Mouse (Mus musculus): ENCODE data around the gene Tanc1.

The Tanc1 gene

DNA sequence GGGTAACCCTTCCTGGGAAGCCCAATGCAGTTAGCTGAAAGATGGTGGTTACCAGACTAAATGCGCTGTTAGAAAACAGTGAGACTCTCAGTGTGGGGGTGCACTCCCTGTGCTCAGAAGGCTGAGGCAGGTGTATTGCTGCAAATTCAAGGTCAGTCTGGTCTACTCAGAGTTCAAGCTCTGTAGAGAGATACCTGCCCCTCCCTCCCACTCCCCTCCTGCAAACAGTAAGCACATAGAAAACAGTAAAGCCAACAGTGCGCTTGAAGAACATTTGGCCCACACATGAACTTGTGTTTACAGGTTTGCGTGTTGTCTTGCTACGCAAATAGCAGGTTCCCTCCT, 73.7 kb downstream of the Tanc1 start:
- DNase-seq, result no peak

DNA sequence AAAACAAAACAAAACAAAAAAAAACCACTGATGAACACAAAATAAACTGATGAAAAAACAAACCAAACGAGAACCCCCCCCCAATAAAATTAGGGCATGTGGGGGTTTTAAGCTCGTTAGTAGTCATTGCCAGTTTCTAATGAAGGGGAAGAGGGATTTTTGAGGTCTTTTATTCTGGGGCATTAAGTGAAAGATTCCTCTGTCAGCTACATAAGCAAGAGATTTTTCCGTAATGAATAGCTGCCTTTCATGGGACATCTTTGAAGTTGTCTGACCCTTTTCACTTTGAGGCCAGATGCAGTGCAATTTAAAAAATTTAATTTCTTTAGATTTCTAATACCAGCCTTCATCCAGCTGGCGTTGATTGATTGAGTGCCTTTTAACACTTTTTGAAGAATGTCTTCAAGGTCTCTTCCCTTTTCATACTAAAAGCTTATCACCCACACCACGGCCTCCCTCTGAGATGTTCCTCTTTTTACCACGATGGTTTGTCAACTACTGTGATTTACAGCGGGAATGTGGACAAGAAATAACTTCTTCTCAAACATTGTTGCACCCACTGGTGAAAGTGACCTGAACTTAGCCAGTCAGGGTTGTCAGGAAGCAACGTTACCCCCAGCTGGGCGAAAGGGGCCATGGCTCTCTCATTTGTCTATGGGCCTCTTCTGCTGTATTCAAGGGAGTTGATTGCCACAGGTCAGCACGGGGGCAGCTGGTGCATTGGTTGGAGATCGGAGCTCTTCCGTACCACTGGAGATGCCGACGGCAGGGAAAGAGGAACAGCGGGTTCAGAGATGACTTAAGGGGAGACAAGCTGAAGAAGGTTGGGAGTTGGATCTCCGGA, 76.6 kb downstream of the Tanc1 start:
- no peak for DNase-seq

DNA sequence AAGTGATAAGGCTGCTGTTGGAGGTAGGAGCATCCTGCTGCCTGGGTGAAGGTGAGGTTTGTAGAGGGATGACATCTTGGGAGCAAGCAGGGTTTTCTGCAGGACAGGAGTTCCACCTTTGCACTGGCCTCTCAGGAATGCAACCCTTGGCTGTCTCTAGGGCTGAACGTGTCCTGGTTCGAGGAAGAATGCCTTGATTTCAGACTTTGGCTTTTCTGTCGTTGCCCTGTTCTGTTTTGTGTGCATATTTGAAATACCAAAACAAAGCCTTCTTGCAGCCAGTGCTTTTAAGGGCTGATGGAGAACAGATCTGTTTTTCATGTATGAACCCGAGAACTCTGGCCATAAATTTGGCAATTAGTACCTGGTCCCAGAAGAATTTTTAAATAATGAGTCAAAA, 79.3 kb downstream of the Tanc1 start:
- no peak for DNase-seq

DNA sequence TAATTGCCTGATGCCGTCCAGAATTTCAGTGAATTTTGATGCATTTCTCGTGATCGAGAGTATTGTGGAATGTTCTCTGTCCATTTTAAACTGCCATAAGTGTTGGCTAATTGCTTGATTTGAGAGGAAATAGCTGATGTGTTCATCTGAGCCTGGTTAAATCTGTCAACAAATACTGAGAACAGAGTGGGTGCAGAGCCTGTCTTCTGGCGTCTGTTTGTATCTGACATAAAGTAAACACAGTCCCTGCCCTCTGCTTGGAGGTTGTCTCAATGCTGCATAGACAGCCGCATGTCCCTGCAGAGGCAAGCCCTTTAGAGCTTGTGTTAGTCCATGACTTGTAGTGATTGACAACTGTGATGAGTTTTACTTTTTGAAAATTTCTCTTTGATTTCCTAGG, 81.6 kb downstream of the Tanc1 start:
- DNase-seq, result no peak

DNA sequence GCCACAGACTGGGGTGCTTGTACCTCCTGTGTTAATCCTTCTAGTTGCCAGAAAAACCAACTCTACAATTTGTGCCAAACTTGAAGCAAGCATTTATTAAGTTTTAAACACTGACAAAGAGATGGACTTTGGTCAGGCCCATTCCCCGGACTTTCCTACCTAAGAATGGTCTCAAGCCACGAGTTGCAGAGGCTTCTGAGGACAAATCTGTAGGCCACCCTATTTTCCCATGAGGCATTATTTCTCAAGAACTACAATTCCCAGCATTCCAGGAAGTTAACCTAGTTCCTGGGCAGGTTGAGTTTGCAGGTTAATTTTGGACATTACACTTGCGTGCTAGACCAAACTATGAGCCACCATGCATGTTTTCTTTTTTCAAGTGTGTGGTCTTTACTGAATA, 85.3 kb downstream of the Tanc1 start:
- DNase-seq, result no peak

DNA sequence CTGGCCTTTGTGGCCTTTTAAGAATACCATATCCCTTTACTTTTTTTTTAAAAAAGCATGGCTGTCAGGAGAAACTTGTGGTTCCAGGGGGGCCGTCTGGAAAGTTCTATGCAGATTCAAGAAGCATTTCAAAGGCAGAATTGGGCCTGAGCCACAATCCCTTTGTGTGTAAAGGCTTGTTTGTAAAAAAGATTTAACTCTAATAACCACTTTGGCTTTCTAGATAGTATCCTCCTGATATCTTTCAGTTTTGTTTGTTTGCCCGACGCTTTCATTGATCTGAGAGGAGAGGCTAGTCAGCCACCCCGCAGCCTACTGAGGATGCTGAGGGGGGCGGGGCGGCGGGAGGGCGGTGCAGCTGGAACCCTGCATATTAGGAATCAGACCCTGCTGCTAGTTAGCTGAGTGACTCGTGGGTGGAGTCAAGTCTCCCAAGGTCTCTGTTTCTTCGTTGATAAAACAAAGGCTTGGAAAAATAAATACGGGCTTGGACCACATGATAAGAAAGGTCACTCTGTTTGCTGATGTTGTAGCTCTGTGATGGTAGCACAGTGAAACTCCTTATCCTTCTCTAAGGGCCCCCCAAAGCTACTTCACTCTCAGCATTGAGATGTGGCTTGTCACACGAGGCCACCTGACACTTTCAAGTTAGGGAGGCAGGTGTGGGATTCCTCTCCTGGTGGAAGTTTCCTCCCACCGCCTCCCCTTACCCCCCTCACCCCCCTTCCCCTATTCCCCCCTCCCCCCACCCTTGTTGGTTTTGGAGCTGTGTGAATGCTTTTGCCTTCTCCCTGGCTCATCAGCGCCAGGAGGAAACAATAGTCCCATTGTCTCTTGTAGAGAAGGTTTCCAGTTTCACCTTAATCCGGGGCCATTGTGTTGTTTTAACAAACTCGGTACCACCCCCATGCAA, 86.1 kb downstream of the Tanc1 start:
- no peak for DNase-seq

DNA sequence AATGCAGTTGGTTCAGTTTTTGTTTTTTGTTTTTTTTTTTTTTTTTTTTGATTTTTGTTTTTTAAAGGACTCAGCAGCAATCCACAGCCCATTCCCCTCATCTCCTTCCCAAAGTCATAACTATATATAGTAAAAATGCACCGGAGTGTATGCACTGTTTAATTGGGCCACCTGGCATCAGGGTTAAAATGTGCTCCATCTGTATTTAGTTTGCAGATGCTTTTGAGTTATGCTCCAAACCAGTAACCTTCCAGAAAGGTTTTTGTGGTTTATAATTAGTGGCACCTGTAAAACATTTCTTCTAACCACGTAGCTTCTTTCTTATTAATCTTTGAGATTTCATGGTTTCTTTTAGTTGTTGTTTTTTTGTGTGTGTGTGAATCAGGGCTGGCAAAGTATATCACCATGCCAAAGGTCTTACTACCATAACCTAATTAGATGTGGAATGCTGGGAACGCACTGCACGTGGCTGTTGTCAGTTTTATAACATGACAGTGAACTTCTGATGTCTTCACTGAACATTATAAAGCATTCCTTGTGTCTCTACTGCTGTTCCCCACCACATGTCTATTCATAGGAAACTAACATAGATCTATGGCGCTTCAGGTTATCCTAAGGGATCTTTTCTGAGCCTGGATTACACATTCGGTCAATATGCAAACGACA, 86.9 kb downstream of the Tanc1 start:
- no peak for DNase-seq

DNA sequence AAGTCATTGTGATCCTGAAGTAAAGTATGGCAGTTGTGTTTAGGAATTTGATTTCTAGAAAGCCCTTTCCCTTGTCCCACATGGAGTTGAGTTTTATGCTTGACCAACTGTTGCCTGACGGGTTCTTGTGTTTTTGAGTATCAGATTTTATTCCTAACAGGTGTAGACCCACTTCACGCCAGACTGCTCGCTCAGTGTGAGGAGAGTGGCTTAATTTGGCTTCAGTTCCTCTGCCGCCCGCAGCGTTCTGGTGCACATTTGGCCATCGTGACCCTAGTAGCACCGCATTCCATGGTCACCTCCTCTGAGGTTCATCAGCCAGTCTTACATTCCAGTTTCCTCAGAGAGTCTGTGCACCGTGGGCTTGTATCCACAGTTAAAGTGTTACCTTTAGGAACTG, 88.1 kb downstream of the Tanc1 start:
- no peak for DNase-seq

DNA sequence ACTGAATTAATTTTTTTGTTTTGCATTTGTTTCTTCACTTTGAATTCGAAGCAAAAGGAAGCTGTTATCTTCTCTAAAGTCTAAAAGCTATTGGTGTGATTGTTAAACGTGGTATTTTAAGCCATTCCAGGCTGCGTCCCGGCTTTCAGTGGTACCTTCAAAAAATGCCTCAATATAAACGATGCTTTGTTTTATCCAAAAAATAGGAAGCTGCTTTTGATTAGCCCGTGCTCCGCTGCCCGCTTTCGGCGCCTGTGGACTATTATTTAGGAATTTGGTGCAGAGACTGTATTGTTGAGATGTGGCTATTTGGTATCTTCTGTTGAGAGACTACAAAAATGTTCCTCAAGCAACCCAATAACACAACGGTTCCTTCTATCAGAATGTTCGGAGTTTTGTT, 93.4 kb downstream of the Tanc1 start:
- no peak for DNase-seq

DNA sequence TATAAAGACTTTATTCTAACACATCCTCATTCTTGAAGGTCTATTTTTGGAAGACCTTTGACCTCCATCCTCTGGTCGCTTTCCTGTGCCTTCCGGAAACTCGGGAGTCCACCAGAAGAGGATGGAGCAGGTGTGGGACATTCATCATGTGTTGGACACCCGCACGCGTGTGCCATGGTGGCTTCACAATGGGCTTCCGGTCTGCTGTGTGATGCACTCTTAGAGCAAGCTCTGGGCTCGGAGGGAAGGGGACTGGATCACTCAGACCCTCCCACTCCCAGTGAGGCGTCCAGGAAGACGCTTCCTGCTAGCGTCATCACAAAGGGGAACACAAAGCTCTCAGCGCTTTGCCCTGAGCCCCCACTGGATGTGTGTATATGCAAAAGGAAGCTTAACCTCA, 95.0 kb downstream of the Tanc1 start:
- DNase-seq, result no peak

DNA sequence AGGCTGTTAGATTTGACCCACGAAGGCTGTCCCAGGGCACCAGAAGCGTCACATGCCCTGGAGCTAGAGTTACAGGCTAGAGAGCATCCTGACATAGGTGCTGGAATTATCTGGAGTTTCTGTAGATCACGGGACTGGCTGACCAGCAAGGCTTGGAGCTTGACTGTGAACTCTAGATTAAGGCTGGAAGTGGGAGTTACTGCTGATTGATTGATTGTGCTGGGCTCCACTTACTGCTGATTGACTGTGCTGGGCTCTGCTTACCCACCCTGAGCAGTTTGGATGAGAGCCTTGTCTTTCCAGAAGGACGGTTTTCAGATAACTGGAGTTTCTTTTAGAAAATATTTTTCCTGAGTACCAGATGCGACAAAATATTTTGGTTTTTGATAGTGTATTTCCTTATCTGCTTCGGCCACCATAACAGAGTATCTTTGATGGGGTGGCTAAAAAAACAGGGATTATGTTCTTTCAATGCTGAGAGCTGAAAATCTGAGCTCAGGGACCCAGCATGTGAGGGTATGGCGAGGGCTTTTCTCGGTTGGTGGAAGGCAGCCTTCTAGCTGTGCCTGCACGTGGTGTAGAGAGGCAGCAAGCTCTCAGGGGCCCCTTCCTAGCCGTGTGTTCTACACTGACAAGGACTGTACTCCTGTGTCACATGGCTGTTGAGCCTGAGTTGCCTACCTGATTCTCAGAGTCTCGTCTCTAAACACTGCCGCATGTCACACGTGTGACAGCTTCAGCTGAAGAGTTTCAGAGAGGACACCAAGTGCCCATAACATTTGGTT, 96.3 kb downstream of the Tanc1 start:
- no peak for DNase-seq

DNA sequence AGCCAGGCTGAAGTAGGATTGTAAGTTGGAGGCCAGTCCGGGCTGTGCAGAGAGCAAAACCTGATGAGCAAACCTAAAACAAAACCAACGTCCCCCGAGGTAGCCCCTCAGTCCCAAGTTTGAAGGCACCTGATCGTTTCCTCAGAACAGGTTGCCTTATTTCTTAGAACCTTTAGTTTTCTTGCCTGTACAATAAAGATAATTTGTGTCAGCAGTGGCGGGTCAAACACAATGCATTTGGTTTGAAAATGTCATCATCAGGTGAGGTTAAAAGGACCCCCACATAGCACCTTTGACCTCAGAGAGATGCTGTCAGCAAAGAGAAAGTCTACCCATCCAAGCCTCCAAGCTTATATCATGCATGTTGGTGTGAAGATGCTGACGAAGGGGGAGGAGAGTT, 98.9 kb downstream of the Tanc1 start:
- no peak for DNase-seq

DNA sequence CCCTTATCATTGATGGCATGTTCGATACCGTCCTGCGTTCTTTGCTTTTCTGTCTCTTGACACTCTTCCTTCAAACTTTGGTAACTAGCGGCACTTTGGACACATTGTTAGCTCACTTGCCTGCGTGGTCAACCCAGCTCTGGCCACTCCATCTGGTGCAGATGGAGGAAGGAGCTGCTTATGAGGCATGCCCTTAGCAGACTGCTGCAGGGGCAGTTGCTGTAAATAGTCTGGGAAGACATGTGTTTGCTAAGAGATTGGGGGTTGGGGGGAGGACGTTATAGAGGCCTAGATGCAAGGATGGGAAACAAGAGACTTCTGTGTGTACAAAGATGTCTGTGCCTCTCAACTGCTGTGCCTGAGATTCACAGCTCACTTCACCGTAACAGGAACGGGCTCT, 100.2 kb downstream of the Tanc1 start:
- DNase-seq, result no peak

DNA sequence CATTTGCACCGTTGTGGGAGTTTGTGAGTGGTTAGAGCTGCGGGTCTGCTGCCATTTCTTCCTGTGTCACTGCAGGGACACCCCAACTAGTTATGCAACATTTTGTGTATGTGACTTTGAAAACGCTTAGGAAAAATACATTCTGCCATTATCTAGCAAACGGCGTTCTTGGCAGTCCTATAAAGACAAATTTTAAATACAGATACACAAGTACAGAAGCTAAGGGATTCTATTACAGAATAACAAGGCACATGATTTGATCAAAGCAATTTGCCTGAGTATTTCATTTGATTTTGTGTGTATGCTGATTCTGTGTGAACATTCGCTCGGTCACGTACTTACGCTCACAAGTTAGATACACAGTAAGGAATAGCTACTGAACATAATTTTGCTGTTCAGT, 100.6 kb downstream of the Tanc1 start:
- DNase-seq, result no peak

DNA sequence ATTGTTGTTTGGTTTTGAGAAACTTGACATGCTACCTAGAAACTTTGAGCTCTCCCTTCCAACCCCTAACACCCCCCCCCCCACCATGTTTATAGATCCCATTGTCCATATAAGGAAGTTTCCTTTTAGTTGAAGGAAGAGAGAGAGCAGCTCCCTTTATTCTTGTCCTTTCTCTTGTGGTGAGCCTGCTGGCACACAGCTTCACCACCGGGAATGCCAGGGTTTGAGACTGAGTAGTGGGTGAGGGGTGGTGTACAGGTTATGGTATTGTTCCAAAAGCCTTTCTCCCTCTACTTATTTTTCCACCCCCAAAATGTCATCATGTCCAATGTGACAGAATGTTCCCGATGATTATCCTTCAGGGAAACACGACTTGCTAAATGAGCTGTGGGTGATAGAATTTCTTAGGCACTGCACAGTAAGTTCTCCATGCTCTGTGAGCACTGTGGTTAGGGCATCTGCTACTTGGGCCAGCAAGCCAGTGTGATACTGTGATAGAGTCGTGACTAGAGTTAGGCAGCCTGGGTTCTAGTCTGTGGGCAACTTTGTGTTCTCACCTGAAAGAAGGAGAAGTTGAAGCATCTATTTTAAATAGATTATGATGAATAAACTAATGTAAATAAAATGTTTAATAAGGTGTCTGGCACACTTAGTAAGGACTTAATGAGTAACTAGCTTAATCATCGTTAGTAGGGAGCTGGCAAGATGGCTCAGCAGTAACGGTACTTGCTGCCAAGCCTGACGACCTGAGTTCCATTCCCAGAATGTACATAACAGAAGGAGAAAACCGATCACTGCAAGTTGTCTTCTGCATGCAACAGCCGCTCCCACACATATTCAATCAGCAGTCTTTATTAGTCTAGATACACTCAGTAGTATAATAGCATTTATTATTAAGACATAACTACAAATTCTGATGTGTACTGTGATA, 102.0 kb downstream of the Tanc1 start:
- DNase-seq, result no peak

DNA sequence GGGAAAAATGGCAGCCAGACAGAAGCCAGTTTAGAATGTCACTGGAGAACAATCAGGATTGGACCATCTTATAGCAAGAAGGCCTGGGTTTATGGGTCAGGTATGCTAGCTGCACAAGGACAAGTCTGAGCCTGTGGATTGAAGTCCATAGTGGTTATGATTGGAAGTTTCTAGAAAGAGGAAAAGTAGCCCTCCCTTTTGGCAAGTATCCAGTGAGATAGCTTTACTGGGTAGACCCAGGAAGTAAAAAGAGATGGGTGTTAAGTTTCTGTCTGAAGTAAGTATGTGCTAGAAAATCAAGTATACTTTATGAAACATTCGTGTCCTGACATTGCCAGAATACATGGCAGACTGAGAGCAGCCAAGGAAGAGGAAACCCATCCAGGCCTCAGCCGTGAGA, 103.2 kb downstream of the Tanc1 start:
- no peak for DNase-seq

DNA sequence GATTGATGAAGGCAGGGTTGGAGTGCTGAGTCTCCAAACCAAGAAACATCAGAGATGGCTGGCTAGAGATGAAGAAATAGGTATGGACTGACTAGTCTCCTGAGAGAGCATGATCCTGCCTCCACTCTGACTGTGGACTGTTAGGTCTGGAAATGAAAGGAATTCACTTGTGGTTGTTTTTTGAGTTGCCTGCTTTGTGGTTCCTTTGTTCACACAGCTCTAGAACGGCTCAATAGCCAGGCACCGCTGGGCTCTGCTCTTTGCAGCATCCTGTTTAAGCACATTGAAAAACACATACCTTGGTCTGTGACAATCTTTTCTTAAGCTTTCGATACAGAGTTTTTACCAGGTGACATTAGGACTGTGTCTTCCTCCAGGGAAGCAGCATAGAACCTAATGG, 104.6 kb downstream of the Tanc1 start:
- DNase-seq, result no peak

DNA sequence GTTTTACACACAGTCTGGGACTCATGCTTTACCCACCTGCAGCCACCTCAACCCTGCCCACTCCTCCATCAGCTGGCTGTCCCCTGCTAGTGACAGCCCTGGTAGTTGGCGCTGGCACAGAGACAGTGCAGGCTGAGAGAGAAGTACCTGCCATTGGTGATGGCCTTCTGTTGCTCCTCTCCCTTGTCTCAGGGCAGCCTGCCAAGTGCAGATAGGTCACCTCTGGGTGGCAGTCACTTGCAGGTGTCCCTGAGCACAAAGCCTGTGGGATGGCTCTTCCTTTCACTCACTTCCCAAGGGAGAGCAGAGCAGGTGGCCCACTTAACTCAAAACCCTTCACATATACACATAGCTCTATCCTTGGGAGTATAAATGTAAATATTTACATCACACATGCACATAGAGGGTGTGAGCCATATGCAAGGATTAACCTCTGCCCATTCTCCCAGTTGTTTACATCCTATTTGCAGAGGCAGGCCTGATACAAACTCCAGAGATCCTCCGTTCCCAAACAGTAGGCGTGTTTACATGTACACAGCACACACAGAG, 106.0 kb downstream of the Tanc1 start:
- no peak for DNase-seq

DNA sequence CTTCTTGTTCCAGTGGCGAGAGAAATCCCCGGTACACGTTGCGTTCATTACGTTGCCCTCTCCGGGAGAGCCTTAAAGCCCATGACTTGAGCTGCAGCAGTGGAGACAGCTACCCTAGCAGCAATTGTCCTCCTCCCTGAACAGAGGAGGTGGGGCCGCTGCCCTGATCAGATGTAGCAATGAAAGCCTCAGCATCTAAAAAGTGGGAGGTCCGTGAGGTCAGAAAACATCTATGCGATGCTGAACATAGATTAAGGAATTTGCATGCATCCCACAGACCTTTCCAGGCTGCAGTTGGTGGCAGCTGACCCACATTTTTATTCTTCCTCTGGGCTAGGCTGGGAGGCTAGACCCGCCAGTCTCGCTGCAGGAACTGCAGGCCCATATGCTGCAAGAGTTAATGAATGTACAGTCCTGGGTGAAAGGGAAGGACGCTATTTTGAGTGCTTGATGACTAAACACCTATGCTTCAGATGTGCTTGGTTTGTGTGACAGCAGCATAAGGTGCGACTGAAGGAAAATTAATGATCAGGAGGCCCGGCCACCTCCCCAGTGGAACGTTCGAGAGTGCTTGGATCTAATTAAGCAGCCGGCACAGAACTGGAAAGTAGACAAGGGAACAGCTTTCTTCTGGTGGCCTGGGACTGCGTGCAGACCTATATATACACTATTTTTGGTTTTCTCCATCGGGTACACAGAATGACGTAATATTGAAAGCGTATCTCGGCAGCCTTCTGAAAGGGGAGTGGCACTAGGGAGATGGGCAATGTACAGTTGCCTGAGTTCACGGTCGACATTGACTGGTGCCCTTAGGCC, 107.0 kb downstream of the Tanc1 start:
- DNase-seq, result no peak

DNA sequence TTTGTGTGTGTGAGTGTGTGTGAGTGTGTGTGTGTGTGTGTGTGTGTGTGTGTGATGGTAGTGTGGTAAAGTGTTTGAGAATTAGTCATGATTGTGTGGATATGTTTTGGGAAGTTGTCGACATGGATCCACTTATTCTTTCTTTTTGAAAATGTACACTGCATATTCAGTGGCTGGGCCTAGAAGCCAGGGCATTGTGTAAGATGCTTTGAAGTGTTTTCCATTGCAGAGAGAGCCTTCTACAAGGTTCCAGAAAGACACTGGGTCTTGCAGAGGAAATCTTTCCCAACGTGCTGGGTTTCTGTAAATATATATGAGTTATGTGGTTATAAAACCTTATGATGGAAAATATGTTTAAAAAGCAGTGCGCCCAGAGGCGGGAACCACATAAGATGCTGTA, 108.0 kb downstream of the Tanc1 start:
- no peak for DNase-seq

DNA sequence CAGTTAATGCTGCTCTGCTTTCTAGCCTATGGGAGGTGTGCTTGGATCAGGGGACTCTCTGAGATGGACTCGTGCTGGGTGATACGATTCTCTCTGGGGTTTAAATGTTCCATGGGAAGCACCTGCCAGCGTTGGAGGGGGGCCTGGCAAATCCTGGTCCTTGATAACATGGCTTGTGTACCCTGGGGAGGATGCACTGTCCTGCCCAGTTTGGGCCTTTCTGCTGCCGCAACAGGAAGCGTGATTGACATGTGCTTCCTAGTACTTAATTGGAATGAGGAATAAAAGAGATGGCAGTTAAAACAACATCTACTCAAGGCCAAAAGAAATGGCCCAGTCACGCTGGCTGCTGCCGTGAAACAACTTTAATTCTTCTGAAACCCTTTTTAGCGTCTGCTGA, 109.3 kb downstream of the Tanc1 start:
- no peak for DNase-seq

Measured in thymus, postnatal 25 days (tissue).